Mouse (Mus musculus) layer of hippocampus, adult 8-10 months (tissue): ENCODE measurements around the gene Rab11fip4. TPM values are rescaled to one million over a fixed set of nuclear protein-coding genes. Genes with fewer than 3 reads are reported as not detected.

Source experiments
- DNase-seq, 2 experiments: peaks; one replicate each; pipeline ENCODE4 v3.0.0; 2022; ENCODE audit warnings: low spot score in 2 of 2
- total RNA-seq, 4 experiments: library from RNA; stranded (reverse); gene quantifications; 2 replicates each; pipeline ENCODE4 v1.2.4; 2022

Gene Rab11fip4
- total RNA-seq, 4 experiments from 2014 or later, result 157 to 175 (median 167) TPM

DNA sequence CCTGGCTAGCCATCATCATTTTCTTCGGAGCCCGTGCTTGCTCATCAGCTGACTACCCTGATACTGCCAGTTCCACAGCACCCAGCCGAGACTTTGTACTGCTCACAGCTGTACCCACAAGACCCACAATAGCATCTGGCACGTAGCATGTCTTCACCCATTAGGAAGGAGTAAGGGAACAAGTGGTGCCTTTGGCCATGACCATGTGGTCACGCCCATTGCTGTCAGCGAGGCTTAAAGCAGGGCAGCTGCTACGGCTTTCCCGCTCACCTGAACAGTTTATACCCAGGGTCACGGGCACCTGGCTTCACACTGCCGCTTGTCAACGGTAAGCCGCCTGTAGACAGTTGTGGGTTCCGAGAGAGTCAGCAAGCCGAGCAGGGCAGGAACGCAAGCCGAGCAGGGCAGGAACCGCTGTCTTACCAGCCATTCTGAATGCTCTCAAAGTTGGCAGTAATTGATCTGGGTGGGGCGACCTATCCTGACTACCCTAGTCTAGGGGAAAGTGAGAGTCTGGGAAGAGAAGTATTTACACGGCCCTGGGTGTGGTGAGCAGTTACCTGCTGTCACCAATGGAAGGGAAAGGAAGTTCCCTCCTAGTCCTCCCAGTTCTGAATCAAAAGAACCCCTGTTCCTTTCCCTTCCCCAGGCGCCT, 62.0 kb downstream of the Rab11fip4 start:
- no peak for DNase-seq

DNA sequence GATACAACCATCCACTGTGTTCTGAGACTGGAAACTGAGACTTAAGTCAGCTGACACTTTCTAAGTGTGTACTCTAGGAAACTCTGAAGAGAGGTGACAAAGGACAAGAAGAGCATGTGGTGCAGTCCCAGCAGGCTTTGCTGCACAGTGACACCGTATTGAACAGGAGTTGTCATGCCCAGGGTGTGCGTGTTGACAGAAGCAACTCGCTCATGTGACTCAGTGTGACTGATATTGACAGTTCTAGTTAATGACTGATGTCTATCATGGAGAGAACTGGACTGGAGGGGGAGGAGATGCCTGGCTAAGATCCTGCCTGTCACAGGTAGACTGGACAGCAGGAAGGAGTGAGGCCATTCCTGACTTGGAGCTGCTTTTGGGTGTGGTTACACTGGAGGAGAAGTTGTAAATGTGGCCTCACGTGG, 63.4 kb downstream of the Rab11fip4 start:
- no peak for DNase-seq

DNA sequence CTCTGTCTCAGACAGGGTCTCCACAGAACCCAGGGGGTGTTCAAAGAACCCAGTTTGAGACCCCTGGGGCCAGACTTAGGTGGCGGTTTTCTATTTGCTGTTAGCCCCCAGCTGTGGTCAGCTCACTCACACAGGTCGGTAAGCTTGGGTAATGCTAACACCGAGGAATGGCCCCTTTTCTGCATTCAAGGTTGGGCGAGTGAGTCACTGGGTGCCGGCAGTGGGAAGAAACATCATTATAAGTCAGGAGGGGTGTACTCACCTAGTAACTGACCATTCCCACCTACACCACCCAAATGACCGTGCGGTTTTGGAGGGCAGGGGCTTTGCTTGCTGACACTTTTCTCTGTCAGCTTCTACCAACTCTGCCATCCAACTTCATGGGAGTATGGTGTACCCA, 64.6 kb downstream of the Rab11fip4 start:
- no peak for DNase-seq

DNA sequence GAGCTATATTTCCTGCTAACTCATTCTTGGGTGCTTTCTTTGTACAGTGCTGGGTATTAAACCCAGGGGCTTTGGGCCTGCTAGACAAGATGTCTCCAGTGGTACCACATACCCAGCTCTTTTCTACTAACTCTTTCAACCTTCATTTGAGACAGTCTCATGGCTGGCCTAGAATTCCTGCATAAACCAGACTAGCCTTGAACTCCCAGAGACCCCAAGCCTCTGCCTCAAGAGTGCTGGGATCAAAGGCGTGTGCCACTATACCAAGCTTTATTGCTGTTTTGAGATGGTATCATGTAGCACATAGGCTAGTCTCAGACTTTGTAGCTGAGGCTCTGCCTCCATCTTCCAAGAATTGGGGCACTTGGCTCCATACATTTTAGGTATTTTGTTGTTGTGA, 65.5 kb downstream of the Rab11fip4 start:
- no peak for DNase-seq

DNA sequence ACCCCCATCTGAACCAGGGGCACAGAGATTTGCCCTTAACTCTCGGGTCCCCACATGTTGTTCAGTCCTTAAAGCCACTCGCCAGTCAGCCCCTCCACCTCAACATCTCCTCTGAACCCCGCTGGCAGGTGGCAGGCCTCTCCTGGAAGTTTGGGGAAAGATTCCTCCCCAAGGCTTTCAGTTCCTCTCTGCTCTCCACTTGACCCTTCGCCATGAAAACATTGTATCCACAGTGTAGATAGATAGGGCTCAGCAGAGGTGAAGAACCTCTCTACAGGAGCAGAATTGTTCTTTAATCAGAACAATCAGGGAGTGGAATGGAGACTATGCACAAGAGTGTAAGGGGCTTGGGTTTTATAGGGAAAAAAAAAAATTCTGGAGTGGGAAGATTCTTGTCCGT, 66.0 kb downstream of the Rab11fip4 start:
- no peak for DNase-seq

DNA sequence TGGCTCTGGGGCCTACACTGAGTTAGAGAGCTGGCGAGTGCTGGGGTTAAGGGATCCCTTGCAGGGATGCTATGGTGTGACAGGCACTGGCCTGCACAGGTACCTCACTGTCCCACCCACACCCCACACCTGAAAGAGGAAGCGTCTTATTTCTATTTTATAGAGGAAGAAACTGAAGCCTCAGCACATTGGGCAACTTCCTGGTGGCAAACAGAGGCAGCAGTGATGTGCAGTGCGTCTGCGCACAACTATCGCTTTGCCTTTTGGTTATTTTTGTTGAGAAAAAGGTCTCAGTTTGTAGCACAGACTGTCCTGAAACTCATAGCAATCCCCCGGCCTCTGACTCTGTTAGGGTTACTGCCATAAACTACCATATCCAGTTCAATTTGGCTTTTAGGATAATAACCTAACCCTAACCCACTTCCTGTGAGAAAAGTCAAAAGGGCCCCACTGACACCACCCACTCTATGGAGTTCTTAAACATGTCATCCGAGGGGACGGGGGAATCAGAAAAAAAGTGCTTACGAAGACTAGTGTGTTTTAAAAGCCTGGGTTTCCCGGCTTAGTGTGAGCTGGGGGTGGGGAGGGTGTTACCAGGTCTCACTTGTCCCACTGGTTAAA, 67.3 kb downstream of the Rab11fip4 start:
- no peak for DNase-seq

DNA sequence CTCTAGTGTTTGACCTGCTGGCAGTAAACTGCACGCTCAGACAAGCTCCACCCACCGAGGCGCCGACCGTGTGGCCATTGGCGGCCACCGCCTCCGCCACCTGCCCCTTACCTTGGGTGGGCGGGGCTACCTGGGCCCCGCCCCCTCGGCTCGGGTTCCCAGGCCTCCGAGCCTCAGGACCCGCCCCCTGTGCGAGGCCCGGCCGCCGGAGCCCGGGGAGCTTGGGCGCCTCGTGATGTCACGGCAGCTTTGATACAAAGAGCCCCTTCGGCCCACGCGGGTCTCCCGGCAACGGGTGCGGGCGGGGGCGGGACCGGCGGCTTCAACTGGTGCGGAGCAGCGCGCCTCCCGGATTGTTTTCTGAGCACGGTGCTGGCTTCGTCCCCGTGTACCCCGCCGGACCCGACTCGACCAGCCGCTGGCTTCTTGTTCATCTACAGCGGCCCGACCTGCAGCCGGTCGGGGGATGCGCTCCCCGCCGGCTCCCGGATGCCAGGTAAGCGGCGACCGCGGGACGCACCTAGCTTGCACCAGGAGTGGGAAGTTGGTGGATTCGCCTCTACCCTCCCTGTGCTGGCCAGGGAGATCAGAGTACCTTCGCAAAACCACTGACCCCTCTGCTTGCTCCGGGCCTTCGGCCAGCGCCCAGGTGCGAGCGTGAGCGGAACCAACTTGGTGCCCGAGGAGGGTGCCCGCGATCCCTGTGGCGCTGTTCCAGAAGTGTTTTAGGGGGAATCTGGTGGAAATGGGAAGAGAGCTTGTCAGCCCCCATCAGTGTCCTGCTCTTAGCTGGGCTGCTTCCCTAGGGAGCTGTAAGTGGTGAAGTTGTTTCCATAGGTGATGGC, 69.6 kb downstream of the Rab11fip4 start:
- peak; percentile 64 to 66 for DNase-seq

DNA sequence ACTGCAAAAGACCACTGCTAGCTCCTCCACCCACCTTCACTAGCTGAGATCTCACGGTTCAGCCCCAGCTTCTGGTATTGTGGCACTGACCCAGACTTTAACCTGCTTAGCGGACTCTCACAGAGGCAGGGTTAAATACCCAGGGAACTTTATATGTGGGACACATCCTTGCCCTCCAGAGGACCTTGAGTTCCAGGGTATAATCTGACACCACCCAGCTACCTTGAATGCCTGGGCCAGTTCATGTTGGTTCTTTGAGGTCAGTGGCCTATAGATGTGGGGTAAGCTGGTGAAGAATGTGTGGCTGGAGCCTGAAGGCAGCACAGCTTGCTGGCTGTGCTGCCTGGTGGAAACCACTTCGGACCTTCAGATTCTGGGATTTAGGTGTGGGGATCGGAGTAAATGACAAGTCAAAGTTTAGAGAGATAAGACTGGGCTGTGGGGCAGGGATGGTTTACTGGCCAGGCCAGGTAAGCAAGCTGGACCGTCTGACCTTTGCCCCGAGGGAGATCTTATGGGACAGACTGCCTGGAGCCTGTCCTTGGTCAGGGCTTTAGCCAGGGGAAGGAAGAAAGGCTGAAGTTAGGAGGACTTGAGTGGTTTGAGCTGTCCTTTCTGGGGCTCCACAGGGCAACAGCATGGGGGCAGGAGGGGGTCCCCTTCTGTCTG, 71.0 kb downstream of the Rab11fip4 start:
- DNase-seq, result no peak

DNA sequence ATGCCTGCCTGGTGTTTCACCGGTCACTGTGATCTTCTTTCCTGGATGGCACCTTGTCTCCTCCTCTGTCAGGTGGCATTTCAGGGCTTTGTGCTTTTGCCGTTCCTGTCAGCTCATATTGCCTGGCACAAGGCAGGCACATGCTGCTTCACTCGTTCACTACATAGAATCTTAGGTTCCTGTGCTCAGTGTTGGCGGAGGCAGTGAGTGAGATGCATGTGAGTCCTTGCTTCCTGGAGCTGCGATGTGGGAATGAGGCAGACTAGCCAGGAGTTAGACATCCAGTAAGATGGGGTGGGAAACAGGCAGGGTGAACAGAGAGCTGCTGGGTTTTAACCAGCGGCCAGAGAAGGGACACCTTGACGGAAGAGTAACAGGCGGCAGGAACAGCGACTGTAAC, 72.1 kb downstream of the Rab11fip4 start:
- DNase-seq, result no peak

DNA sequence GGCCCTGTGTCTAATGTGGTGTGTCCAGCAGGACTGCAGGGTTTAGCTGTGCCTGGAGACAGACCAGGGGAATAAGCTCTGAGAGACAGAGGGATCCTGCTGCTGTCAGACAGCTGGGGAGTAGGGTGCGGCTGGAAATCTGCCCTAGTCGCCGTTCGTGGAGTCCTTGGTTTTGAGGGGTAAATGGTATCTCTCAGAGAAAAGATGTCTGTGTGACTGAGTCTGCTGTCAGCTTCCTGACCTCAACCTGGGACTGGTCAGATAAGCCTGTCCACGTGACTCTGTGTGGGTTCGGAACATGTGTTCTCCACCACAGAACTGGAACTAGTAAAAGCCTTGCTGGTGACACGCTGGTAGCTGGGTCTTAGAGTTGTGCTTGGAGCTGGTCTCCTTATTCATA, 72.6 kb downstream of the Rab11fip4 start:
- DNase-seq, result no peak

DNA sequence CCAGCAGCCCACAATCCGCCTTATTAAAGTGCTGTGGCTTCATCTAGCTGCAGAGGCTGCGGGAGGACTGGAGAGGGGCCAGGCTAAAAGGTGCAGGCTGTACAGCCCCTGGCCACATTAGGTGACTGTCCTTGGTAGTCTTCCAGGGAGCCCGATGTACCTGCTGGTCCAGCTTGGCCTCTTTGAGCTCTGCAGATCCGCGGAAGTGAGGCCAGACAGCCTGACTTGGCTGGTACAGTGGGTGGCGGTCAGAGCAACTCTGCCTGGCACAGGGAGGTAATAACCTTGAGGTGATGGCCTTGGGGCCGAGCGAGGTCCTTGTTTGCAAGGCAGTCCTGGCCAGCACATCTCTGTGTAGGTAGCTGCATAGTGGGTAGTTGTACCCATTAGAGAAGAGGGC, 75.5 kb downstream of the Rab11fip4 start:
- DNase-seq, result no peak

DNA sequence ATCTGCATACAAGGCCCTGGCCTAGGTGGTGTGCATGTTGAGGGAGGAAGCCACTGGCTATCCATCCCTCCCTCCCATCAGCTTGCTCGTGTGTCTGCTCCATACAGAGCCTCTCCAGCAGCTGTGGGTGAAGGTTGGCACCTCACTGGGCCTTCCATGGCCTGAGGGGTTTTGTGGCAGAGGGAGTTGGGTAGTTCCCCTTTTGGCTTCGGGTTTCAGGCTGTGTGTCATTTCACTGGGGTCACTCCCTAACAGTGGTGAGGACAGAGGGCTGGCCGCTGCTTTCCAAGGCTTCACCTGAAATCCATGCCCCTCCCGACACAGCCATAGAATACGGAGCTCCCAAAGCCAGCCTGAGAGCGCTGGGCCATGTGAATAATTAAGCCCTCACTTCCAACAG, 78.2 kb downstream of the Rab11fip4 start:
- DNase-seq, result no peak

DNA sequence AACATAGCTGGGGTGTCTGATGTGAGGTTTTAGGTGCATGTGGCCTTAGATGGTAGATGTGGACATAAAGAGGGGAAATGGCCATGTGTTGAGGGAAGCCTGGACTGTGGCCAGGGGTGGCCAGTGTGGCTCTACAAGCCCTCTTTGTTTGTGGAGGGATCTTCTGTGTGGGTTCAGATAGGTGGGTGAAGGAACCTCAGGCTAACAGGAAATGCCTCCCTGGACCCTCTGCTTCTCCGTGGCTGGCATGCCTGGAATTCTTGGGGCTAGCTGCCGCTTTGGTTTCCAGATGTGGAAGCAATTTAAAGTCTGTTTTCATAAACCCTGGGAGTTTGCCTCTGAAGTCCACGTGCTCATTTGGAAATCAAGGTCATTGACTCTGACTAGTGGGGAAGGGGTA, 78.9 kb downstream of the Rab11fip4 start:
- no peak for DNase-seq

DNA sequence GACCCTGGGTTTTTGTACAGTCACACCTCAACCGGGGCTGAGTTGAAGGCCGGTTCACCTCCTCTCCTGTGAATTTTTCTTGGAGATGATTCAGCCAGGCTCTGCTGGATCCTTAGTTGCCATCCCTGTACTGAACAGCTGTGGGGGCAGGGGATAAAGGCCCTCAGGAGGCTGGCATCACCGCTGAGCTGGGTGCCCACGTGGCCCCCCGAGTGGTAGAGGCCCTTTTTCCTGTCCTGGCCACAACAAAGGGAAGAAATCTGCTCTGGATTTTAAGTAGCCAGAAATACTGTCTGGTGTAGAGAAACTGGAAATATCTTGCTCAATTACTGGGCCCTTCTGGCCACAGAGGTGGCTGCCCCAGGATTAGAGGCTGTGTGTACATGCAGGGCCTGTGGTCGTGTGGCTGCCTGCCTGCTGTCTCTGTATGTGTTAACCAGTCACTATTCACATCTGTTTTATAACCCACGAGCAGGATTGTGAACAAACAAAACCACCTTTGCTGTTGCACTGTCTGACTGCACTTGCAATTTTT, 79.5 kb downstream of the Rab11fip4 start:
- DNase-seq, result no peak

DNA sequence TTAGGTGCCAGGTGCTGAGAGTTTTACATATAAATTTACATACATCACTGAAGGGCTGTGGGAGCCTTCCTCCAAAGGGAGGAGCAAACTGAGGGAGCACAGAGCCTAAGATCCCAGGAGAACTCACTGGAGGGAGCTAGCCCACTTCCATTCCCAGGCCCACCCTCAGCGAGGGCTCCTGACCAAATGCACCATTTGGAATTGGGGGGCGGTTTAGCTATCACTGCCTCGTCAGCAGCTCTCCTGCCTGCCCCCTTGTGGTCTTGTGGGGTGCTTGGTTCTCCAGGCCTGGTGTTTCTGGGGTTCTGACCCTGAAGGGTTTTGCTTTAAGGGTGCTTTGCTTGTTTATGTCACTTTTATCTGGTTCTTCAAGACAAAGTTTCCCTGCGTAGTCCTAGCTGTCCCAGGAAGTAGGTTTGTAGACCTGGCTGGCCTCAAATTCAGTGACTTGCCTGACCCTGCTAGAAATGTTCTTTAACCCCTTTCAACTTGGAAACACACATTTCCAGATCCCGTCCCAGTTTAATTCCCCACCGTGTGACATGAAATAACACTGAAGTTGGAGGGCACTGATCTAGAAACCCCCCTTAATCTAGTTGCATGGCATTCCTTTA, 80.8 kb downstream of the Rab11fip4 start:
- DNase-seq, result no peak

DNA sequence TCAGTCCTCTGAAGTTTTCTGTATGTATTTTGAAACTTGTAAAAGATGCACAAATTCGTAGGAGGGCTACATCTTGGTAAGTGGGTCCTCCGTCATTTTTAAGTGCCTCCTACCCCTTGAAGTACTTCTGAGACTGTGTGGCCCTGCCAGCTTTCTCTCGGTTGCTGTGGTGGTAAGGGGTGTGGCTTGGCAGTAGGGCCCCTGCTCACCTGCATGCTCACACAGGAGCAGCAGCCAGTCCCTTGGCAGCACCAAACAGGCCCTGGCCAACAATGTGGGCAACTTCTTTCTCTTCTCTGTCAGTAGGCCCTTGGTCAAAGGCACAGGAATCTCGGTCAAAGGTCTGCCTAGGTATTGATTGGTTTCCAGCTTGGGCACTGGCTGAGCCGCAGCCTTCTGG, 82.1 kb downstream of the Rab11fip4 start:
- DNase-seq, result no peak

DNA sequence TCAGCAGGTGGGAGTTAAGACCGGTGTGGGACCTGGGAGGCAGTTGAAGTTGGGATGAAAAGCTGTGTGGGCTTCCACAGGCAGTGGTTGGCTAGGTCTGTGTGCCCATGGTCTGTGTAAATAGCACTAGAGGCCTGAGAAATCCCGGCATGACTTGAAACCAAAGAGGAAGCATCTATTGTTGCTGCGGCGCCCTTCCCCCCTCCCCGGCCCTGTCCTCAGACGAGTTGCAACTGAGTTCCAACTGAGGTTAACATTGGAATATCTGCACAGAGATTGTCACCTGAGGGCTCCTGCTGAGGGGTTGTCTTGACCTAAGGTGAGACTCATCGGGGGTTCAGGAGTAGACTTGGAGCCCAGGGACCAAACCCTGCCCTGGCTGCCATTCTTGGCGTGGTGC, 82.7 kb downstream of the Rab11fip4 start:
- no peak for DNase-seq

DNA sequence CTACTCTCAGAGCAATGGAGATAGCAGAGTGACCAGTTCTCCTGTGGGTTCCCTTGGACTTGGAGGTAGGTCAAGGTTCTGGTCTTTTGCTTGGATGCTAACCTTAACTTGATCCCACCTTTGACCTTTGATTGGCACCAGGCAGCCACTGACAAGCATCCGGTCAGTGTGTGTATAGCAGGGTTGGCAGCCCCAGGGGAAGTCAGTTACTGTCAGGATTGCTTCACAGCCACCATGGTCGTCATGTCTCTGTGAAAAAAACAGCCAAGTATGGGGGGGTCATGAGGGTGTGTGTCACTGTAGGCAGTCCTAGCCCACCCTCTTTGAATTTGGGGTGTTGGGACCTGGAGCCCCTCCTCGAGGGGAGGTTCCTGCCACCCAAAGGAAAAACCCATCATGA, 83.2 kb downstream of the Rab11fip4 start:
- no peak for DNase-seq

DNA sequence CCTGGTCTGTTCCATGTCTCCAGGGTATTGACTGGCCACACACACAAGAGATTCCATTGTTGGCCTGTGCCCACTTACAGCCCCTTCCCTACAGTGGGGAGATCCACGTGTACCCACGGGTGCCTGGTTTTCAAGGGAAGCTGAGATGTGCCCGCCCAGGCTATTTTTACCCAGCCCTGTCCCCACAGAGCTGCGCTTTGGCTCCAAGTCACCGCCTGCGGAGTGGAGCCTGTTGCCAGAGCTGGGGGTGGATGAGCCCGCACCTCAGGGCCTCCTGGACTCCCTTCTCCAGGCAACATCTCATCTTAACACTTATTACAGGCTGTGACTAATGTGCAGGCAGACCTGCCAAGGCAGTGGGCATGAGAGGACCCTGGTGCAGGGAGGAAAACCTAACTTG, 83.6 kb downstream of the Rab11fip4 start:
- DNase-seq, result peak; percentile 63 to 70

DNA sequence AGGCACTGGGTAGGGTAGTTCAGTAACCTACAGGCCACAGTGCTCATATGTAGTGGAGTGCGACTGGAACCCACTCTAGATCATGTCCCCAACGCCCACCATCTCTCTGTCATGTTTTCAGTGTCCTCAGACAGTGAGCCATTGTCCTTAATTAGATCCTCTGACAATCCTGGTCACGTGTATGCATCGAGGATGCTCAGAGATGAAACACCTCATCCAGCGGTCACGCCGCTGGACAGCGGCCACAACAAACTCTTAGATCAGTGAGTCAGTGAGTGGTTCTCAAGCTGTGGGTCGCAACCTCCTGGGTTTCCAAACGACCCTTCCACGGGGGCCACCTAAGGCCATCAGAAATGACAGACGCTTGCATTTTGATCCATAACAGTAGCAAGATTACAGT, 84.3 kb downstream of the Rab11fip4 start:
- DNase-seq, result no peak

DNA sequence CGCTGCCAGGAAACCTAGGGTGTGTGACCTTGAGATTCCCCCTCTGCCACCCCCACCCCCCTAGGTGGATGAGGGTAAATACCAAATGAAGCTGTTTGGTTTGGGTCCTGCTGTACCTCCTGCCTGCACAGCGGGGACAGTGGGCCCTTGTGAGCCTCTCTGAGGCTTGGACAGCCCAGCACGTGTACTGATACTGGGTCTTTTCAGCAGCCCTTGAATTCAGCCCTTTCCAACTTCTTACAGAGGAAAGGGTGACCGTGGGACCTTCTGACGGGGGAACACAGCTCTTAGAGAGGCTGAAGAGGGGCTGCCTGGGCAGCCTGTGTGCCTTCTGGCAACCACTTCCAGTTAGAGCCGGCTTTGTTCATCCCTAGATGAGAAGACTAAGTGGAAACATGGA, 85.0 kb downstream of the Rab11fip4 start:
- DNase-seq, result no peak
